Mouse (Mus musculus) T-cell, adult 2 months (primary cell): Measurements from ENCODE around the gene Trim9.

Experiments
- DNase-seq: peaks from one replicate; pipeline ENCODE4 v3.0.0; 2022; ENCODE audit warnings: low spot score

Trim9 gene

DNA sequence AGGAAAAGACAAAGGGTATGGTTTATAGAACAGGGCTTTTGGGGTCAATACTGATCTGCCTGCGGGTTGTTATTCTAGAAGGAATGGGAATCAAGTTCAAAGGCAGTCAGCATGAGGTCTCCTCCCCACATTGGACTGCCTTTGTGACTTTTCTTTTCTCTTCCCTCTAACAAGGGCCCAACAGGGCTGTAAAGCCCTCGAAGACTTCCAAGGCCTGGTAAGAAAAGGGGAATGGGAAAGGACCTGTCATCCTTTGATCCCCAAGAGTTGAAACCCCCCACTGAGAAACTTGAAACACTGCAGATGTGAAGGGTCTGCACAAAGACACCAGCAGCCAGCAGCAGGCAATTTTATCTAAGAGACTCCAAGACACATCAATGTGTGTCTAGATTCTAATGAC is 21.0 kb downstream of the Trim9 start:
- no peak for DNase-seq

DNA sequence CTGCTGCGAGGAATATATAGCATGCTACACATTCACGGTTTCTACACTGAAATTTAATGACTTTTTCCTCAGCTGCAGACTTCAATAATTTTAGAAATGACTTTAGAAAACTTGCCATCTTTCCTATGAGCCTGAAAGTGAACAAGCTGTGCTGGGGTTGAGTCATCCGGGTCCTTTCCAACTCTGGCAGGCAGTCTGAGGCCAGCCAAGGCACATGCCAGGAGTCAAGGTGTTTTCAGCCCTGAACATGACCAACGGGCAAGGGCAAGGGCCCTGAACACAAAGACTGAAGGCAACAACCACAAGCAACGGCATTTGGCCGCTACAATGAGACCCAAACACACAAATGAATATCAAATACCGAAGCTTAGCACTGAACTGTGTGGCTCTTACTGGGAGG is 21.6 kb downstream of the Trim9 start:
- no peak for DNase-seq

DNA sequence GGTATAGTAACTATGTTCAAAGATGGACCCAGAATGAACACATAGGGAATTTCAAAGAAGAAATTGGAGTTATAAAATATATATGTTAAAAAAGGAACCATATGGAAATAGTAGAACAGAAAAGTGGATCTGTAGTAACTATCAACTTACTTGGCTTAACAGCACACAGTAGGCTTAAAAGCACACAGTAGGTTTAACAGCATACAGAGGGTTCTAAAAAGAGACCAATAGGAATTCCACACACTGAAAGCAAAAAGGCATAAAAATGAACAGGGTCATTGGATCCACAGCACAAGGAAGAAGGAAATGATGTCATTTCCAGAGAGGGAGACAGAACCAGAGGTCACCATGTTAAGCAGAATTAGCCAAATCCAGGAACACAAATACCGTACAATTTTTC is 24.6 kb downstream of the Trim9 start:
- DNase-seq, result no peak

DNA sequence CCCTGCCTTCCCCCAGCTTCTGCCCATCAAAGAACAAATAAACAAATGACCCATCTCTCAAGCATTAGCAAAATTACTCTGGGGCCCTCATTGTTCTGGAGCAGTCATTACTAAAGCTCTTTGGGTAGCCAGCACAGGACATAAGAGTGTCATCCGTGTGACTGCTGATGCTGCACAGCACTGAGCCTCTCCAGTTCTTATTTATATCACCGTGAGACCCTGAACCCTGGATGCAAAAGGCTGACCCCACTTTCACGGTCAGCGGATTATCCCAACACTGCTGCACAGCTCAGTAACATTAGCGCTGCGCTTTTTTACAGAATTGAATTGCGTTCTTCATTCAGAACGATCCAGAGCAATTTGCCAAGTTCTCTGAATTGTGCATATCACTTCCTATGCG is 31.3 kb downstream of the Trim9 start:
- DNase-seq, result no peak

DNA sequence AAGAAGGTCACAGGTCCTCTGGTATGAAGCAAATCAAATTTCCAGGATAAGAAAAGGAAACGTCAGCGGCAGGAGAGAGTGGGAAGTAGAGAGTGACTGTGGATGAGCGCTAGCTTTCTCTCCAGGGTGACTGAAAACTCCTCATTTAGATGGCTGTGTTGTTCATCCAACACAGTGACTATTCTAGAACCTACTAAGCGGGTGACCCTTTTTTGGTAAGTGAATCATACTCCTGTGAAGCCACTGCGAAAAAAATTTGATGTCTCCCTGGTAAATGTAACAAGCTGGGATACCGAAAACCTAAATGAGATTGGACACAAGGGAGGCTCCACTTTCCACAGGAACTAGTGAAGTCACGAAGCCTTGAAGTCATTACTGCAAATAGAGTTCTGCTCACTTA is 39.5 kb downstream of the Trim9 start:
- DNase-seq, result no peak

DNA sequence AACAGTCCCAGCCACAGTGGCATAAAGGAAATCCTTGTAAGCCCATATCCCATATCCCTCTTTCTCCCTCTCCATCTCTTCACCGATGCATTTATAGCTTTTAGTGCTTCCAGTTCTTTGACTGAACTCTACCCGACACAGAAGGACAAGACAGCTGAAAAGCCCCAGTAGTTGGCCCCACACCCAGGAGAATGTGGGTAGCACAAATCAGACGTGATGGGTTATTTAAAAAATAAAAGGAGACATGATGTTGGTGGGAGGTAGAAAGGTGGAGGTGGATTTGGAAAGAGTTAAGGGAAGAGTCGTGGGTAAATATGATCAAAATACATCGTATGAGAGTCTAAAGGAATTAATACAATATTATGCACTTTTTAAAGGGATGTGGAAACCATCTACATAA is 40.4 kb downstream of the Trim9 start:
- DNase-seq, result no peak

DNA sequence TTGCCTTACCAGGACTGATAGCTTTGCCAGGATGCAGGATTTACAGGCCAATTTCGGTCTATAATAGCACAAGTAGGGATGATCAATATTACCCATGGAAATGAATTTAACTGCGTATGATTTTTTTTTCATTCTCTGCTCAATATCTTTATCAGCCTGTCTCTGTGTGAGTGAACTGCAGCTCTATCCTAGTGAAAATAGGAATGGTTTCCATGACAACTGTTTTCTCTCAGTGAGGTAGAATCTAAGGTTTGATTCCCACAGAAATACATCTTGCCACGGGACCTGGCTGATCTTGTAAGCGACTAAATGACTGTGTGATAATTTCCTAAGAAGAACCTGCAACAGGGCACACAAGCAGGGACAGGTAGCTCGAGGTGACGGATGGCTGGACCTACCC is 43.4 kb downstream of the Trim9 start:
- DNase-seq, result no peak

DNA sequence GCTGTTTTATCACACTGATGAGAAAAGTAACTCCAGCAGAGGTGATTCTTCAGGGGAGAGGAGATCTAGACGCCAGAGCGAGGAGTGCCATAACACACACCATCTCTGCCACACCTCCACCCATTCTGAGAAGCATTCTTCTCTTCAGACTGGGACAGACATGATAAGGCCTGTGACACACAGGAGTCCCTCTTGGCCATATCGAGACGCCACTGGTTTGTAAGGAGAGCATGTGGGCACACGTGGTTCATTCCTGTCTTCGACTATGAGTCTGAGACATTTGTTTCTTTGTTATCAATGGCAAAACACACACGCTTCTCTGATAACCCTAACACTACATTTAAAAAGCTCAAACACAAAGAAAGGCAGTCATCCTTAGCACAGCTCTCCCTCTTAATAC is 43.9 kb downstream of the Trim9 start:
- no peak for DNase-seq

DNA sequence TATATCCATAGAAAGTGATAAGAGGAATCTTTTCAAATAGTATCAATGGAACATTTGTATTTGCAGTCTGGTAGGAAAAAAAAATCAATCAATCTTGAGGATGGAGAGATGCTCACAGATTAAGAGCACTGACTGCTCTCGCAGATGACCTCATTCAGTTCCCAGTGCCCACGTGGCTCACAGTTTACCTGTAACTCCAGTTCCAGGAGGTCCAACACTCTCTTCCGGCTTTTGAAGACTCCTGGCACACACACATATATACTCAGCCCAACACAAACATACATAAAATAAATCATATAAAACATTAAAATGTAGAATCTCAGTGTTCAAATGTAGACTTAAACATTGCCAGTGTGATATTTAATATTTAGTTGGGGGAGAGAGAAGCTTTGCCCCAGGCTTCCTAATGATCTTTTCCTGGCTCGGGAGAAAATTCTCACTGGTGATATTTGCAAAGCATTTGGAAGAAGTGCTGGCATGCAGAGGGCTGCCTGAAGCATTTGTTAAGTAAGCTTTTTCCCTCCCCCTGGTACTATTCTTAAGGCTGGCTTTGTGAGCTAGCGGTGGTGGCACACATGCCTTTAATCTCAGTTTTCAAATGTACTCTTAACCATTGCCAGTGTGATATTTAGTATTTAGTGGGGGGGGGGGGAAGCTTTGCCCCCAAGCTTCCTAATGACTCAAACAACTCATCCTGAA is 45.2 kb downstream of the Trim9 start:
- DNase-seq, result no peak

DNA sequence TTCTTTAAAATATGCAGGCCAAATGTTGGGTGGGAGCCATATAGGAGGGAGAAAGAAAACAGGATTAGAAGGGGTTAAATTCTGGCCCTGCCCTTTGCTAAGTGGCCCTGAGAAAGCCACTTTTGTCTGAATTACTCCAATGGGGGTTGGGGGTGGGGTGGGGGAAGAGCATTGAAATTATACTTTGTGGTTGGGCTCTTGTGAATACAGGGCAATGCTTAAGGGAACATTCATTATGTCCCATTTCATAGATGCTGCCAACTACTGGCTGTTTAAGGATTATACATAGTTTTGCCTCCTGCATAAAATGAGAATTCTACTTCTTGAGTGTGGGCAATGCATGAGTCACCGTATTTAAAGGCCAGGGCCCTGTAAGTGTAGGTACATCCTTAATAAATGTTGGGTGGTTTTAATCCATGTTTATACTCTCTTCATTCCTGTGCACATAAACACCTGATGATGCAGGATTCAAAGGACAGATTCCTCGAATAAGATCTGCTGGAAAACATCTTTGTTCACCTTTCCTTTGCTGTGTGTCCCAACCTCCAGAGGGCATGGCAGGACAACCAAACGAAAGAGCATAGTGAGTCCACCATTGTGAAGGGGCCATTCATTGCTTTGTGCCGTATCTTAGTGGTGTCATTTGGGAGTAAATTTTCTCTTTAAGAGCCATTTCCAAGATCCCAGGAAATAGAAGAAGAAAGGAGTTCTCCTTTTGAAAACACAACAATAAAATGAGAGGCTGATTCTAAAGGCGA is 53.3 kb downstream of the Trim9 start:
- no peak for DNase-seq

DNA sequence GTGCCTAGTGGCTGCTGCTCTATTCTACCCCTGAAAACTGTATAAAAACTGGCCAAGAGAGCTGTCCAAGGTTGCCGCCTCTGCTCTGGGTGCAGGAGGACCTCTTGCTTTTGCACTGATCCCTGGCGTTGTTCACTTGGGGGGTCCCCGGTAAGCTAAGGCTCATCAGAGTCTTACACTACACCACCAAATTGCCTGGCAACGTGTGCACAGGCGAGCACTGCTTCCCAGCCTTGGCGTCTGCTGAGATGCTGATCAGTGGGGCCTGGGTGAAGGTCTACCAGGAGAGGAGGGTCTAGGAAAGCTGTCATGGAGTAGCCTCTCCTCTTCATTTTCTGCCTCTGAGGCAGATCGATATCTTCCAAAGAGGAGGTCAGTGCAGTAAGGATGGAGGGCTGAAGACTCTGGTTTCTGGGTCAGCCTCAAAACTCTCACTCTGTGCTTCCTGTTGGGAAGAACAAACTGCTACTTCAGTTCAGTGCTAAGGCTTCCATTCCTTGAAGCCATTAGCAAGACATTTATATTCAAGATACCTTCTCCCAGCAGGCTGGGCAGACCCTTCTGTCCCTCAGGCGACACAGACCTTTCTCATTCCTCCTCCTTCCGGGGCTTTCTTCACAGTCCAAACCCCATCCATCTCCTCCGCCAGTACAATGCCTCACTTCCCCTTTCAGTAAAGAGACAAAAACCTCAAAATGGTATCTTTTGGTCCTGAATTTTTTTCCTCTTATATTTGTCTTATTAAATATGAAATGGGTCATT is 54.1 kb downstream of the Trim9 start:
- DNase-seq, result no peak

DNA sequence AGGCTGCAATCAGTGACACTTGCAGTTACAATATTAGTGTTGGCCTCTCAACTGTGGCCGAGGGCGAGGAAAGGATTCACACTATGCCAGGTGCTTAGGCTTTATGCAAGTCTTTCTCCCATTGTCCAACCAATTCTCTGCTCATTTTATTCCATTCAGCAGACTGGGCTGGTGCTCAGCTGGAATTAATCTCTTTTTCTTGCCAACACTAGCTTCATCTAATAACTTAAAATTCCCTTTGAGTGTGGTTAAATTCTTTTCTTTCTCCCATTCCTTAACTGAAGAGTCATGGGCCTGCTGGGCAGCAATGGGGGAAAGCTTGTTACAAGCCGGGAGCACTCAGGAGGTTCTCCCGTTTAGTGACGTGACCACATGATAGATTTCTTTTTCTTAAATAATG is 61.9 kb downstream of the Trim9 start:
- no peak for DNase-seq

DNA sequence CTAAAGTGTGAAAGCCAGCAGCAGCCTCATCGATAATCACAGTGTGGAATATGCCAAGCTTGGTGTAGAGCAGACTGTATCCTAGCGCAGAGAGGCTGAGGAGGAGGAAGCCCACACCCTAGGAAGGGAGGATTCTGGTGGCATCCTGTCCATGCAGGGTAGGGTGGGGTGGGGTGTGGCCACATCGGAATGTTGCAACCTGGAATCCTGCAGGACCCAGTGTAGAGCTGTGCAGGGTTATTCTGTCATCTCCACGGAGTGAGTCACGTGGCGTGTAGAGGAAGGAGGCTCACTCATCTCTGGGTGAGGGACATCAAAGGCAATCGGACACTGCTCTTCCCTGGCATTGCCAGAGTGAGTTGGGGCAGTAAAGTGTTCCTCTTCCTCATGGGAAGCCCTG is 62.4 kb downstream of the Trim9 start:
- no peak for DNase-seq

DNA sequence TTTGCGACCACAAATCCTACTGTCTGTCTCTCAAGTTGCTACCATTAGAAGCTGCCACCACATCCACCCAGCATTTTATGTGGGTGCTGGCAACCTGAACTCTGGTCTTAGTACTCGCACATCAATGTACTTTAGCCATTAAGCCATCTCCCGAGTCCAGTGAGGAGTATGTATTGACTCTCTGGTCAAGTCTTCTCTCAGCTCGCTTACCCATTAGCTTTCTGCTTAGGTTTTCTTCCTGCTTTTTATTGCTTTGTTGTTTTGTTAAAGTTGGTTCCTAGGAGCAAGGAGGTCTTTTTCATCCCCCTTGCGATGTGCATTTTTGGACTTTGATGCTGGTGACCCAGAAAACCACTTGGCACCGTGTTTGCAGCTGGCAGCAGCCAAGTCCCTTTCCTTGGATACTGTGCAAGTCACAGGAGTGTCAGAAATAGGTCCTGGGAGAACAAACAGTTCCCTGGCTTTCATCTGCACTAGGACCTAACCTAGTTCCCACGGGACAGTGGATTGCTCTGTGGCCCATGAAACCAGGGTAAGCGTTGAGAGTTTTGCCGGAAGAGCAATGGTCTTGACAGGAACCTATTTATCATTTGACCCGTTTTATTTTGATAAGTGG is 64.2 kb downstream of the Trim9 start:
- DNase-seq, result no peak

DNA sequence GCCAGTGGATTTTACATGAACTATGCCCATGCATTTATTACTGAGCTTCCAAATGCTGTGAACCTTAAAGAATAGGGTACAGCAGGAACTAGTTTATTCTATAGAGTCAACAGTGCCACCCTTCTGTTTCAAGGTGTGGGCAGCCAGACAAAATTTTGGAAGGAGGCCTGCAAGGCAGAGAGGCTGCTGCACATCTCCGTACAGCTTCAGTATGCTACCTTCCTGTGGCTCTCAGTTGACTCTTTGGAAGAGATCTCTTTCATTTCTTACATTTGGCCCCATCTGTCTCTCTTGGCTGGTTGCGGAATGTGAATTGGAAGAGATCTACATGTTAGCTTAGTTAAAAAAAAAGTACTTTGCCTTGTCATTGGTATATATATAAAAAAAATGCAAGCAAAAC is 66.5 kb downstream of the Trim9 start:
- DNase-seq, result no peak

DNA sequence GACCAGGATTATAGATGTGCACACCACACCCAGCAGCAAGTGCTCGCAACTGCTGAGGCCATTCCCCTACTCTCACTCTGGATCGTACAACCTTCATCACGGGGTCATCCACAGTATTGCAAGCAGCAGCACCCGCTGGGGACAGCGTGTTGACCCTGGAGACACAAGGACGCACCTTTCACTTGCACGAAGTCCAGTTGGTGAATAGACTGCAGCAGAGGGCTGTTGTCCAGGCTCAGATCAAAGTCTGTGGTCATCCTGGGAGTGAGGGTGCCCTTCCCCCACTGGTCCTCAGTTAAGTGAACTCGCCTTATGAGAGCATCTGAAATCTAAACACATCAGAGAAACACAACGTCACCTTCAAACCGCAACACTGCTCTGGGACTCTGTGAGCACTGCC is 67.0 kb downstream of the Trim9 start:
- peak; percentile 36 for DNase-seq

DNA sequence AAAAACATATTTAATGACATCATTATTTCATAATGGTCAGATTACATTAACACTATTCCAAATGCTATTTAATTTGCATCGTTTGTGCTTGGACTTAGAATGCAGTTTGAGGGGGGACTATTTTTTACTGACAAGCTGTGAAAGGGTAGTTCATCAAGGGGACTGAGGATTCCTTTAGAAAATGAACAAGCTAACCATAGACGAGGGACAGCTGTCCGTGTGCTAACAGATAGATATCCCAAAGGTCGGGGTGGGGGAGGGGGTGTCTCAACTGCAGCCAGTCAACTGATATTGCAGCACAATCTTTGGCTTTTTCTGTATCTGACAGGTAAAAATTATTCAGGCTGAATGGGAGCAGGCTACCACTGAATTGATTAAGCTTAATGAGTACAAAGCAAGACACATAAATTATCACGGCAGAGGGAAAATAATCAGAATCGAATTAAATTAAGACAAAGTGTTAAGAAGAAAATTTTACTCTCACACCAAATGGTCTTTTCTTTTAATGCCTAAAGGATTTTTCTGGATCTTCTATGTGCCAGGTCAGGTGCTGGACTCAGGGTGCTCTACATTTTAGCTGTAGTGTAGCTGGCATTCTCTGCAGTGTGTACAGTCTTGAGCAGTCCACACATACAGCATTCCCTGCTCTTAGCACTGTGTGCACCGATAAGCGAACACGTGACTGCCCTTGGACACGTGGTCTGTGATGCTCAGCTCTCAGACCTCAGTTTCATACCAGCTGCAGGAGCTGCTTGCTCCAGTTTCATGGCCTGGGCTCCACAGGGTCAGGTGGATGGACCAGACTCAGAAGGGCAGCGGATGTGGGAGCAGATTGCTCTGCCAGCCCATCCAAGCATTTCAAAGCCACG is 70.1 kb downstream of the Trim9 start:
- DNase-seq, result no peak

DNA sequence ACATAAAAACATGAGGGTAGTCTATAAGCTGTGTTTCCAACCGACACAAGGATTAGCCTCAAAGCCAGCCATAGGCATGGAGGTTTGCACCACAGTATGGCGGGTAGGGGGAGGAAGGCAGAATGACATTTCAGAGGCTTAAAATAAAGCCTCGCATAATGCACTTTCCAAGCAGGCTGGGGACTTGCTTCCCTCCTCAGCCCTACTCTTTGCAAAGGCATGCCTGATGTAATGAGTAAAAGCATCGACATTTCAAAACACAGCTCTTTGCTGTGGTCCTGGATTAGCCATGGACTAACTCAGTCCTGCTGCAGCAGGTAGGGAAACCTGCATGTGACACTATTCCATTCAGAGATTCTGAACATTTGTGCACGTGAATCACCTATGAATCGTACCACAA is 77.7 kb downstream of the Trim9 start:
- DNase-seq, result no peak

DNA sequence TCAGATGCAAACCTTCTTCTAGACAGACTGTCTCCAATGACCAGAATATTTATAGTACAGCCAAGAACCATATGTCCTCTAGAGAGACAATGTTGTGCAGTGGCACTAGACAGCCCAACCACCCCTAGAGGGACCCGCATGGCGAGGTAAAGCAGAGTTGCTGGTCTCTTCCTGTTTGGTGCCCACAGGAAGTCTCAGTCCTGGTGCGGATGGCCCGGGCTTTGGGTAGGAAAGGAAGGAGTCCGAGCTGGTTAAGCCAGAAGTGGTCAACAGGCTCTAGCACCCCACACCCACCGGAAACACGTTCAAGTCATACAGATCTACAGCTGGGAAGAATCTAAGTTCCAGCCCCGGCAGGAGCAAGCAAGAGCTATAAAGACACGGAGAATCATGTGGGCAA is 80.1 kb downstream of the Trim9 start:
- DNase-seq, result no peak

DNA sequence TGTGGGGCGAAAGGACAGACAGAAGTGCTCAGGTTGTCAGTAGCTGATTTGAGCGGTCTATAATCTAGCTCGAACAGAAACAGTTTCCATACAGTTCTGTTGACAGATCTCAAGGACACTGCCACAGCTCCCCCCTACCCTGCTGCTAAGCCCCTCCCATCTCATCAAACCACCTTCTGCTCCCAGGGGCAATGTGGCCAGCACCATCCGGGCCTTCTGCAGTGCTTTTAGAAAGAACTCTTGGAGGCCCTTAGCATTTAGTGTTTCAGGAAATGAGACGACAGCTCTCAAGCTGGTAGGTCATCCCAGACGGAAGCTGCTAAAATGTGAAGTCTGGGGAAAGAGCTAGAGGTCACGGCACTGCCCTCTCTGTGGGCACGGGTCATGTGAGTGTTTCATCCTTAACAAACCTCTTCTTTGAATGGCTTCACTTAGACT is 80.9 kb downstream of the Trim9 start:
- DNase-seq, result no peak

DNA sequence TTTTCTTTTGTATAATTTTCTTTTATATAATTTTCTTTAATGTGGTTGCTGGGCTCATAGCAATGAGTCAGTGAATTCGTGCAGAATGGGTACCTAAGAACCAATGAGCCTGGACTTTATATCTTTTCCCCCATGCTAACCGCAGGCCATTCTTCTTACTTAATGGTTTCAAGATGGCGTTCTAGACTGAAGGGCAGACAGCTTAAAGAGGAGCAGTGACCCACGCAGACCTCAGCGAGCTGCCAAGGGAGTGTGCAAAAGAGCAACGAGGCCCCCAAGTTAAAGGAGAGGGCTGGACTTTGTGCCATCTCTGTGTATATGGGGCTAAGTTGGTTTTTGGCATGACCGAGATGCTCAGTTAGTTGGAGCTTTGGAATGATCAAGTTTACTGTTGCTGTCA is 83.7 kb downstream of the Trim9 start:
- DNase-seq, result no peak
